Mouse (Mus musculus): ENCODE data around the gene Rcn3.

Rcn3 gene

DNA sequence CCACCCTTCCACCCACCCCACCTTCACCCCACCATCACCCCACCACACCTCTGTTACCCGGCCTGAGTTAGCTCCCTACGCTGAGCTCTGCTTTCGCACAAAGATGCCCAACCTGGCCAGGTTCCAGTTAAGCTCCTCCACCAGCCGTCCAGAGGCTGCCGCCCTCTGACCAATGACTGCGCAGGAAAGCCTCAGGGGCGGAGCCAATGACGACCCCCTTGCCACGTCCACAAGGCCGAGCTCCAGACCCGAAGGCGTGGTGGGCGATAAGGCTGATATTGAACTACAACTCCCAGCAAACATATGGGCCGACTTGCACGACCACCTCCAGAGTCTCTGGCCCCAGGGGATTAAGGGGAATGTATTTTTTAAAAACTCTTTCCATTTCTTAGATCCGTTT lies at the start of gene Rcn3:
Rcn3 (minus strand) TSS at position 174 of the 400 bp plus-strand sequence.
- peak; percentile 66 to 73 for DNase-seq (ENCODE audit: low spot score in 2 of 2)

DNA sequence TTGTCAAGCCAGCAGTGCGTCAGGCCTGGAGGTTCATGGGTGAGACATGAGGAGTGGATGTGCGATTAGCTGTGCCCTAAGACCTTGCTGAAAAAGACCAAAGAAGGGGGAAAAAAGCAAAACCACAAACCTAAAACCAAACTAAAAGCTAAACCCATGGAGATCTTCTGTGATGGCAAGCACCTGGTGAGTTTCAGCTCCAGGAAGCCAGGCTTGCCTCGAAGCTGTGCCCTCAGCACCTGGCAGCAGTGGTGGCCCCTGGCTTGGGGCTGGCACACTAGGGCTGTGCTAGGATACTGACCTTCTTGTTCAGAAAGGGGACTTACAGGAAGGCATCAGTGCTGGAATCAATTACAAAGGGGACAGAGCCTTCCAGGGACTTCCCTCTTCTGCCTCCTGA lies 49.3 kb upstream of the Rcn3 start:
- DNase-seq (ENCODE audit: low spot score in 2 of 2), result no peak

DNA sequence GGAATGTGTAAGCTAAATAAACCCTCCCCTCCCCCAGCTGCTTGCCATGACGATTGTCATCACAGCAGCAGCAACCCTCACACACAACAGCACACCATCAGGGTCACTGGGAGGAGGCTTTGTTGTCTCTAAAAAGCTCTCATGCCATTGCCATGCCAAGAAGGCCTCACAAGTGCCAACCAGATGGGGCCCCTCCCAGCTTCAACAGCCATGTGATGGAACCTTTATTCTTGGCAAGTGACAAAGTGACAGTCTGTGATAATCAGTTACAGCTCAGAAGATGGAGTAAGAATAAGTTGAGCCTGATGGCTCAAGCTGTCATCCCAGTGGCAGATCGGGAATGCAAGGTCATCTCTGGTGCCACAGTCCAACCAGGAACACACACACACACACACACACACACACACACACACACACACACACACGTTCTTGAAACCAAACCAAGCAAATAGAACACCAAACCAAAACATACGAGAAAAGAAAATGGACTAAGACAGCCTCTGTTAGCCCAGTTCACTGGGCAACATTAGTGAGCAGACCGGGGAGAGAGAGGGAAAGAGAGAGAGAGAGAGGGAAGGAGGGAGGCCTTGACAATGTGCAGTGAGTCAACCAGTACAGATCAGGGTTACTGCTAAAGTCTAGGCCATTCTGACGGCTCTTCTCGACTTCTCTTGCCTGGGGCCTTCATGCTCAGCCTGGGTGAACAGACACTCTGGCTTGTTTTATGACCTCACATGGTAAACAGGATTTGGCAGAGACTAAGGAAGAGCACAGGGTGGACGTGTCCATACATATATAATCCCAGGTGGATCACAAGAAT lies 48.1 kb upstream of the Rcn3 start:
- DNase-seq (ENCODE audit: low spot score in 2 of 2), result no peak

DNA sequence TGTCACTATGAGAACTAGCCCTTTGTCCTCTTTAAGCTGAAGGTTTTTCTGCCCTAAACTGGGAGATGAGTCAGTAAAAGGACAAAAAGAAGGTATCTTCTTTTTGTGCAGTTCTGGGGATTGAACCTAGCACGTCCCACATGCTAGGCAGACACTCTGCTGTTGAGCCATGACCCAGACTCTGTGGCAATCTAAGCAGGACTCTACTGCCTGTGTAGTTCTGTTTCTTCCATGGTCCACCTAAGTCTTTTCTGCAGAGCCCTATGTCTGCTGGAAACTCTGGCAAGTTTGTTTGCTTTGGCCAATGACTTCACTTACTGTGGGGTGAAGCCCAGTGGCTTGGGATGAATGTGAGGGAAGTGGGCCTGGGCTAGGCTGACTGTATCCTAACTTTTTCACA lies 46.4 kb upstream of the Rcn3 start:
- no peak for DNase-seq (ENCODE audit: low spot score in 2 of 2)

DNA sequence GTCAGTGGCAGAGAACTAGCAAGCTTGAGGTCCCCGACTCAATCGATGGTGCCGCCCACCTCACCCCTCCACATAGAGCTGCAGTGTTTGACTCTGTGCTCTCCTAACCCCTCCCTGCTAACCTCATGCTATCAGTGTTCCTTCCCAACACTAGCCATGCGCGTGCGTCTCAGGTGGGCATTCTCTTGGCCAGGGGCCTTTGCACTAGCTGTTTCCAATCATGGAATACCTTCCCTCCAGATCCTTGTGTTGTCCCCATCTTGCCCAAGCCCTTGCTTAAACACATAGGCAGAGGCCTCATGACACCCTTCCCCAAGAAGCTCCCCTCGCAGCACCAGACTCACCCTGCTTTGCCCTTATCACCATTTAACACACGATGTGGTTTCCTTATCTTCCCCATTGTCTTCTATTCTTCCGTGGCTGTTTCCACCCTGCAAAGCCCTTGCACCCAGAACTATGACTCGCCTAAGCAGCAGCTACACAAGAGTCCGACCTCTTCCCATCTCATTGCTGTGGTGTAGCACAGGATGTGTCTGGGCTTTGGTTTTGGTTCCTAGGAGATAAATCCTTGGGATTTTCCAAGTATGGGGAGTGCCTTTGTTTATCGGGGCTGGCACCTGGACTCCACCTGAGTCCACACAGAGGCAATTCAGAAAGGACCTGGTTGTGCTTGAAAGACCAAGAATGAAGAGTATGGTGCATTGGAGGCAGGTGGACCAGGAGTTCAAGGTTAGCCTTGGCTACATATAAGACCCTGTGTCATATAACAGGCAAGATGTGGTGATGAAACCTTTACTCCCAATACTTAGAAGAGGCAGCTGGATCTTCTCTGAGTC lies 45.4 kb upstream of the Rcn3 start:
- peak in 1 of 2 experiments; percentile 65 for DNase-seq (ENCODE audit: low spot score in 2 of 2)

DNA sequence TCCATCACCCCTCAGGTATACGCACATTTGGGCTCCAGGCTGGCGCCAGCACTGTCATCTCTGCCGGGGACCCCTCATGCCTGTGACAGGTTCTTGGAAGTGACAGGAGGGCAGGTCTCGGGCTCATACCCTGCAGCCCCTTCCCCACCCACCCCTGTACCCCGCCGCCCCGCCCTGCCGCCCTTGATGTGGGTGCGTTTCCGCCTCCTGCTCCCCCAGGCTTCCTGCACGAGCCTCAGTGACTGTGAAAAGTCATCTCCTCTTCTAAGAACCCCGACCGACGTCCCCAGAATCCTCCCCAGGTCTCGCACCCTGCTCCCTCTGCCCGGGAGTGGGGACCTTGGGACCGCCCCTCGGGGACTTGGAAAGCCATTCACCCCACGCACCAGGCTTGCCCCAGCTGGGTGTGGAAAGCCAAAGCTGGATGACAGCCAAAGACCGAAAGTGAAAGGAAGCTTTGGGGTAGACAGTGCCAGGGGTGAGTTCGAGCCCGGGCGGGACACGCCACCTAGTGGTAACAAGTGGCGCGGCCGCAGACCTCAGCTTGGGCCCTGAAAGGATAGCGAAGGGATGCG lies 44.1 kb upstream of the Rcn3 start, which contains the start of the genes Gm45713 and Flt3l:
Gm45713 (minus strand) TSS at position 239 of the 575 bp plus-strand sequence.
Flt3l (minus strand) TSS at position 440 of the 575 bp plus-strand sequence.
- DNase-seq (ENCODE audit: low spot score in 2 of 2), result peak; percentile 93 to 97

DNA sequence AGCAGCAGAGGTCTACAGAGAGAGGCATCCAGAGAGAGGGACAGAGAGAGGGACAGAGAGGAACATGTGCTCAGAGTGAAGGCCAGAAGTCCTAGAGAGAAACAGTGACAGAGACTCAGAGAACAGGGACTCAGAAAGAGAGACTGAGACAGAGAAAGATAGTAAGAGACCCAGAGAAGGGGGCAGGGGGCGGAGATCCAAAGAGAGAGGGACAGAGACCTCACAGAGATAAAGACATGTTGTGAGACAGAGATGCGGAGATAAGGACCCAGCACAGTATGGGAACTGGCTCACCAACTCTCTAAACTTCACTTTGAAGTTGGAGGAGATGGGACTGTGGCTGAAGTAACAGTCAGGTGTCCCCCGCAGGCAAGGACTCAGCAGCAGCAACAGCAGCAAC lies 43.3 kb upstream of the Rcn3 start:
- no peak for DNase-seq (ENCODE audit: low spot score in 2 of 2)

DNA sequence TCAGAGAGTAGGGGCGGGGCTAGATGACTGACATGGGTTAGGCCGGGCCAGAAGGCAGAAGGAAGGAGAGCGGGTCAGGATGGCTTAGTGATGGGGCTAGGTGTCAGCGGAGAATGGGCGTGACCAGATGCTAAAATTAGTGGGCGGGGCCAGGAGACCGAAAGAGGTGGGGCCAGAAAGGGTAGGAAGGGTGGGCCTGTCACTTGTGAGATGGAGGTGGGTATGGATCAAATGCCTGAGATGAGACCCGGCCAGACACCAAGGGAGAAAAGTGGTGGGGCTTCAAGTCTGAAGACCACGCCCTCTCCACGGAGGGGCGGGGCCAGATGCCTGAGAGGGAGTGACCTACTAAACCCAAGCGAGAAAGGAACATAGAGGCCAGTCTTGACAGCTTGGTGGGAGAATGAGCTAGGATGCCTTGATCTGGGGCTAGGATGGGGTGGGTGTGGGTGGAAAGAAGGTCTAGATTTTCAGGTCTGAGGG lies 42.6 kb upstream of the Rcn3 start:
- peak; percentile 72 to 83 for DNase-seq (ENCODE audit: low spot score in 2 of 2)

DNA sequence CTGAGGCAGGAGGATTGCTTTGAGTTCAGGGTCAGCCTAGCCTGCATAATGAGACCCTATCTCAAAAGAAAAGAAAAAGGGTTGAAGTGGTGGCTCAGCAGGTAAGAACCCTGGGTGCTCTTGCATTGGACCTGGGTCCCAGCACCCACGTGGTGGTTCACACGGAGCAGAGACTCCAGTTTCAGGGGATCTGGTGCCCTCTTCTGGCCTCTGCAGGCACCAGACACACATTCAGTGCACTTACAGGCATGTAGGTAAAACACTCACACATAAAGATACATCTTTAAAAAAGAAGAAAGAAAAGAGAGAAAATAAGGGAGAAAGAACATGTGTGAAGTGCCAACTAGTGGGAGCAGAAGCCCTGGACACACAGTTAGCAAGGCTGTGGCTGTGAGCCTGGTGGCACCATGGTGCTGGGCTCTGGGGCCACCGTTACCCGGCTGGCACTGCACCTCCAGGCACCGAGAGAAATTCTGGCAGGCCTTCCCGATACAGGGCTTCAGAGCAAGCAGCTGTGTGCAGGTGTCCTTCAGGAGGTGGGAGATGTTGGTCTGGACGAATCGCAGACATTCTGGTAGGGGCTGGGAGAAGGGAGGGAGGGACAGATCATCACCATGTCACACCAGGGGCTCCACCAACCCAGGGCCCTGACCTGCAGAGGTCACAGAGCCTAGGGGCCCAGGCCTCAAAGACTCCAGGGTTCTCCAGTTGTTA lies 41.6 kb upstream of the Rcn3 start:
- DNase-seq (ENCODE audit: low spot score in 2 of 2), result no peak

DNA sequence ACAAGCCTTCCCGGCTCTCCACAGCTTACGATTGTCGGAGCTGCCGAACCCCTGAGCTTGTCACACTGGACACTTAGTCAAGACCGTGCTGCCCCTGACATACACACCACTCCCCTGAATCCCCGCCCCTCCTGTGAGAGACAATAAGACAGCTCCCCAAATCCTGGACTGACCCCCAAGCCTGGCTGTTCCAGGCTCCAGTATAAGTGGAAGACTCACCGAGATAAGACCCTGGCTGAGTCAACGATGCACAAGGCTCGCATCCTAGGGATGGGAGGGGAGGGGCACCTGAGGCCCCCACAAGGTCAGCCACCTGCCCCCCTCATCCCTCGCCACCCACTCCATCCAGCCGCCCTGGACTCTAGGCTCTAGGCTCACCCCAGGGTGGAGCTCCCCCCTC lies 39.8 kb upstream of the Rcn3 start:
- no peak for DNase-seq (ENCODE audit: low spot score in 2 of 2)

DNA sequence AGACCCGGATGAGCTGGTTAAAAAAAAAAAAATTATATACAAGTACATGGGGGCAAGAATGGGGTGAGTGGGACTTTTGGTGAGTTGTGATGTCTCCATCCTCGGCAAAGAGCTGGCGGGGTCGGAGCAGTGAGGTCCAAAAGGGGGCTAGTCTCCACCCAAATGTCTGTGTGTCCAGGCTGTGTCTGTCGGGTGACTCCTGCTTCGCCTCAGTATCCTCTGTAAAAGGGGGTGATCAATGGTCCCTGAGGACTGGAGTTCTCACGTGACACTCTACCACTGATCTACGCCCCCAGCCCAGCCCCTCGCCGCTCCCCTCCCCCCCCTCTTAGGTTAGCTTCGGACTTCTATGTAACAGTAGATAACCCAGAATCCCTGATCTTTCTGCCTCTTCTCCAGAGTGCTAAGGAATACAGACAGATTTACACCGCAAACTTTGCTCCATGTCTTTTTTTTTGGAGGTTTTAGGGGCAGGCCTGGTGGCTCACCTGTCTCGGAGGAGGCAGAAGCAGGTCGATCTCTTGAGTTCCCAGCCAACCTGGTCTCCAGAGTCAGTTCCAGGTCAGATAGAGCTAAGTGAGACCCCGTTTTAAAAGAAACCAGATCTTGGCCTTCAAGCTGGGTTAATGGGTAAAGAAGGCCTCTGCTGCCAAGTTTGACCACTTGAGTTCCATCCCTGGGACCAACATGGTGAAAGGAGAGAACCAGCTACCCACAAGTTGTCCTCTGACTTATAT lies 37.9 kb upstream of the Rcn3 start:
- DNase-seq (ENCODE audit: low spot score in 2 of 2), result peak in 1 of 2 experiments; percentile 60

DNA sequence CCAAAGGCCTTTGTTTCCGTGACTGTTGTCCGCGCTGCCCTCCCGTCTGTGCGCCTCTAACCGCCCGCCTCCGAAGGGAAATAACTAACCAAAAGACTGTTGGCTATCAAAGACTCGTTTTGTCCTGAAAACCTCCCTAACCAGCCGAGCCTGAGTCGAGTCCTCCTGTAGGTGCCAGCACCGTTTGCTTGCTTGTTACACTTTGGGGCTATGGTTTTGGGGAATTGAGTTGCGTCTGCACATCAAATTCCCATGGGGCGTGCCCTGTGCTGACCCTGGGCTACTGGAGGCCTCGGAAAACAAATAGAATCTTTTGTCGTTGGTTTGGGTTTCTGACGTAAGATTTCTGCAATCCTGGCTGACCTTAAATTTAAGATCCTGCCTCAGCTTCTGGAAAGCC lies 37.3 kb upstream of the Rcn3 start:
- DNase-seq (ENCODE audit: low spot score in 2 of 2), result no peak

DNA sequence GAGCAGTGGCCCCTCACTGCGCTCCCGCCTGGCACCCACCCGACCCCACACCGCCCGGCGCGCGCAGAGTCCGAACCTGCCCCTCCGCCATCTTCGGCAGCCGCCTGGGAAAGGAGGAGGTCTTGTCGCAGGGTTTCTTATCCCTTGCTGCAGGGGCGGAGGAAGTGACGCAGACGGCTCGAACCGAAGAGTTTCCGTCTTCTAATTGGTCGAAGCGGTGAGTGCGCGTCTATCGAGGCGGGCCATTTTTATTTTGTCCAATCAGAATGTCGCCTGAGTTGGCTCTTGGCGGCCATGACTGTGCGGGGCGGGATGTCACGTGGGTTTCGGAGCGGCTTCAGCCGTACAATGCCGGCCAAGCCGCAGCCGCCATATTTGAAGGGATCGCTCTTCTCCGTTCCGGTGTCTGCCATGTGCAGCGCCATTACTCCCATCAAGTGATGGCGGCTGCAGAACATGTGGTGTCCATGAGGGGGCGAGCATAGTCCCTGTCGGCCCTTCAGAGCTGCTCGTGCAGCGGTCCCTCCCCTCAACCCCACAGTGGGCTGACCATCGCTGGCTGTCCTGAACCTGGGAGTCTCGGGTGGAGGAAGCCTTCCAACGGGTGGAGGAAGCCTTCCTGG lies 36.7 kb upstream of the Rcn3 start, which contains the start of gene Rpl13a:
Rpl13a (minus strand) TSS at position 138 of the 623 bp plus-strand sequence.
- peak; percentile 97 for DNase-seq (ENCODE audit: low spot score in 2 of 2)

DNA sequence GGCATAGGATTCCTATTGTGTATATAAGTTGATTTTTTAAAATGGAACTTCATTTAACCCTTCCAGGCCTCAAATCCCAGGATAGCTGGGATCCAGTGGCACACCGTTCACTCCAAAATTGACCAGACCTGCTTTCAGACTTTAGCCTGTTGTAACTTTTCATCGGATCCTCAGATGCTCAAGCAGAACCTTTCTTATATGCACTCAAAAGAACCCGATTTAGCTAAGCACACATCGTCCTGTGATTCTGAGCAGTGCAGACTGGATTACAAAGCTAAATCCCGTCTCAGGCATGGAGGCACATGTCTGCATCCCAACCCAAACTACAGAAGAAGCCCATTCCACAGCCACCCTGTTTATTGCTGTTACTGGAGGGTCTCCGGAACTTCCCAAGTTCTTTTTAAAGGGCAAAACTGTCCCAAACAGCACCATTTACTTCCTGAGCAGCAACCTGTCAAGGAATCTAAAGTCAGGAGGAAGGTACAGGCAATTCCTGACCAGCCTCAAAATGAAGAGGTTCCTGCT lies 35.7 kb upstream of the Rcn3 start:
- peak in 1 of 2 experiments; percentile 63 for DNase-seq (ENCODE audit: low spot score in 2 of 2)

DNA sequence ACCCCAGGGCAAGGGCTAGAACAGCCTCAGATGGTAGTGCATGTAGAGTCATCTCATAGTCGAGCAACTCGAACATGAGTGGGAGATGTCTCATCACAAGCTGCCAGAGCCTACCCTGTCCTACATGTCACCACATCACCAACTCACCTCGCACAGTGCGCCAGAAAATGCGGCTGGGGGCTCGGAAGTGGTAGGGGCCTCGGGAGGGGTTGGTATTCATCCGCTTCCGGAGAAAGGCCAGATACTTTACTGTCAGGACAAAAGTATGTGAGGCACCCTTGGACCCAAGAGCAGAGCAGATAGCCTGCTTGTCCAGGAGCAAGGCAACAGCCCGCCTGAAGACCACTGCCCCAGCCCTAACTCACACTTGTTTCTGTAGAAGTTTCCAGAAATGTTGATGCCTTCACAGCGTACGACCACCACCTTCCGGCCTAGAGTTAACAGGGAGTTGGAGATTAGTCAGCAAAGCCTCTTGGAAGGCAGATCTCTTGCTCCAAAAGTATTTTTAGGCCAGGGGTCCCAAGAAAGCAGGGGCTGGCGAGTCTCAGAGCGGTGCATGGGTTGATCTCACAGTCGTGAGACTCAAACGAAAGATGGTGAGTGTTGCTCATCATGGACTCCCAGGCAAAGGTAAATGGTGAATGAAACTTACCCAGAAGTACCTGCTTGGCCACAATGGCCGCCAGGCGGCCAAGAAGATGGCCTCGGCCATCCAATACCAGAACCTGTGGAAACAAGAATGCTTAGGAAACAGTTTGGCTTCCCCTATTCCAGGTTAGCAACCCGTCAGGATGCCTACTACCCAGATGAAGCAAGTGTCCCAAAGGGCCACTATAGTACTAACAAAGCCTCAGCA lies 35.1 kb upstream of the Rcn3 start:
- DNase-seq (ENCODE audit: low spot score in 2 of 2), result peak in 1 of 2 experiments; percentile 64

DNA sequence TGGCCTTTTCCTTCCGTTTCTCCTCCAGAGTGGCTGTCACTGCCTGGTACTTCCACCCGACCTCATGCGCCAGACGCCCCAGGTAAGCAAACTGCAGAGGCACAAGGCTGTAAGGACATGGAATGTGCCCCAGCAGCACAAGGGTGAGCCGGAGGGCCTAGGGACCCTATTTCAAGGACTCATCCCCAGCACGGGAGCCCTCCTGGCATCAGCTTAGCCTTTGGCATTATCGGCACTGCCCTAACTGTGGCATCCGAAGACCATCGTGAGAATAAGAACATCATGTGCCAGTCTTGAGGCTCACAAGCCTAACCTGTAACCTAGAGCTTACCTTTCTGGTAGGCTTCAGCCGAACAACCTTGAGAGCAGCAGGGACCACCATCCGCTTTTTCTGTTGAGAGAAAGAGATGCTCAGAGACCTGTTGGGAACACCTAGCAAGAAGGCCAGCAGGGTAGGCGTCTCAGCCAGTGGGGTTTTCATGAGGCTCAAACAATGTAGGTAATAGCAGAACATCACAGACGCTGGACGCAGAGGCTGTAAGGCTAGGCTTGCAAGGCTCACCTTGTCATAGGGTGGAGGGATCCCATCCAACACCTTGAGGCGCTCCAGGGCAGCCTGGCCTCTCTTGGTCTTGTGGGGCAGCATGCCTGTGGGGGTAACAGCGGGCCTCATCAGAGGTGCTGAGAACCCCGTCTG lies 34.3 kb upstream of the Rcn3 start:
- DNase-seq (ENCODE audit: low spot score in 2 of 2), result peak in 1 of 2 experiments; percentile 67

DNA sequence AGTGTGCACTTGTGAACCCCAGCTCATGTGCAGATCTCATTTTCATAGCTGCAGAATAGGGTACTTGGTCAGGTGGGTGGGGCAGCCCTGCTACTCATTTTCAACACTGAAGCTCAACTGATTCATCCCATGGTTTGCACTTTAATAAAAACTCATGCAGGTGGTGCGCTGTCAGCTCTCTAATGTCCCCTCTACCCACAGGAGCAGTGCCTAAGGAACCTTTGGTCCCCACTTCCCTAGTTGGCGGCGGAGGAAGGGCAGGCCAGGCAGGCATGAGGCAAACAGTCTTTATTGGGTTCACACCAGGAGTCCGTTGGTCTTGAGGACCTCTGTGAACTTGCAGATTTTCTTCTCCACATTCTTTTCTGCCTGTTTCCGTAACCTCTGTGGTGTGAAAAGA lies 33.6 kb upstream of the Rcn3 start:
- peak in 1 of 2 experiments; percentile 60 for DNase-seq (ENCODE audit: low spot score in 2 of 2)

DNA sequence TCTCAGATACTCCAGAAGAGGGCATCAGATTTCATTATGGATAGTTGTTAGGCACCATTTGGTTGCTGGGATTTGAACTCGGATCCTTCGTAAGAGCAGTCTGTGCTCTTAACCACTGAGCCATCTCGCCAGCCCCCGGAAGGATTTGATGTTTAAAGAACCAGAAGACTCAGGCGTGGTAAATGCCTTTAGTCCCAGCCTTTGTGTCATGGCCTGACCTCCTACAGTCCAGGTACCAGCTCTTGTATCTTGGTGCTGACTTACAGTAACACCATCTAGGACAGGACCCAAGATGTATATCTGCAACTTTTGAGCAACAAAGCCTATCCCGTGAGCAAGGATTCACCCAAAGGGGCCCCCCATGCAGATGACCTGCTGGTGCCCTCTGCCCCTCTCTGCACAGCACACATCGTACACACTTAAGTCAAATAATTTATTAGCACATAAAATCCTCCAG lies 33.2 kb upstream of the Rcn3 start:
- peak in 1 of 2 experiments; percentile 58 for DNase-seq (ENCODE audit: low spot score in 2 of 2)

Measured in spleen, postnatal 4 days (tissue).